Mouse (Mus musculus) fat pad, adult 2 months (tissue): ENCODE data around the gene Agbl4.

ENCODE experiments used
- DNase-seq: peaks from one replicate; pipeline ENCODE4 v3.0.0-alpha.2; 2011; ENCODE audit warnings: low read depth, low spot score; ENCODE audit errors: extremely low read depth

Agbl4 gene

GRCm38 (mm10) chr4:111546009-111546408 is 1148.5 kb downstream of the Agbl4 start:
- DNase-seq = no peak

DNA sequence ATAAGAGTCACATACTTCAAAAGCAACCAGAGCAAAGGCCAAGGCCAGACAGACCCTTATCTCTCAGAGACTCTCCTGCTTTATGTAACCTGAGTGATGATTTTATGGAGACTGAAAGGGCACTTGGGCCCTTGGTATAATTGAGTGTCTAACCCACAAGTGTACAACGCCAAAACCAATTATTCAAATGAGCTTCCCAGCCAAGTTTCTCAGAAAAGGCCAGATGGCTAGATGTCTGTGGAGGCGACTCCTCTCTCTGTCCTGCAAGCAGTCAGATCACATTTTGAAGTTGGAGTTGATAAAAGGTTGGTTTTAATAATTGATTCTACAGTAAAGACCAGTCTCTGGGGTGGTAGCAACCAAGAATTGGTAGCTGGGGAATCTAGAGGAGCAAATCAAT is 1158.0 kb downstream of the Agbl4 start:
- DNase-seq = no peak

- DNase-seq = no peak
These were observed 1179.8 kb downstream of the Agbl4 start for GRCm38 (mm10) chr4:111577087-111577773.

- DNase-seq = no peak
These were observed 1181.8 kb downstream of the Agbl4 start for GRCm38 (mm10) chr4:111579115-111579862.

- no peak for DNase-seq
These were observed 1182.4 kb downstream of the Agbl4 start for GRCm38 (mm10) chr4:111579863-111580224.

DNA sequence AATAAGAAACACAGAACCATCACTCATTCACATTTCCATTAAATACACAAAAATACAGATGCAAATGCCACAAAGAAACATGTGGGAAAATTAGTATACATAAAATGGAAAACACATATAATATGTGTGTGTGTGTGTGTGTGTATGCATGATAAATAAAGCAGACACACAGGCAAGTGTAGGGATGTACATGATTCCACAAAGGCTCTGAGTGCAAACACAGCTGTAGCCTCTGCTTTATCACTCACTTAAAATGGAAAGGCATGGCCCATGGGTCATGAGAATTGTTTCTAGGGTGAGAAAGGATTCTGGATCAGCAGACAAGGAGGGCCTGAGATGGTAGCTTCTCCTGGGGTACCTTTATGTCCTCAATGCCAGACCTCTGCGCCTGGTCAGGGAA is 1182.8 kb downstream of the Agbl4 start:
- no peak for DNase-seq

GRCm38 (mm10) chr4:111583562-111584237 is 1186.2 kb downstream of the Agbl4 start:
- DNase-seq = no peak

- DNase-seq = no peak
These were observed 1186.8 kb downstream of the Agbl4 start for GRCm38 (mm10) chr4:111584286-111584685.

- no peak for DNase-seq
These were observed 1190.8 kb downstream of the Agbl4 start for GRCm38 (mm10) chr4:111588211-111588610.

- DNase-seq = no peak
These were observed 1192.2 kb downstream of the Agbl4 start for GRCm38 (mm10) chr4:111589467-111590170.

DNA sequence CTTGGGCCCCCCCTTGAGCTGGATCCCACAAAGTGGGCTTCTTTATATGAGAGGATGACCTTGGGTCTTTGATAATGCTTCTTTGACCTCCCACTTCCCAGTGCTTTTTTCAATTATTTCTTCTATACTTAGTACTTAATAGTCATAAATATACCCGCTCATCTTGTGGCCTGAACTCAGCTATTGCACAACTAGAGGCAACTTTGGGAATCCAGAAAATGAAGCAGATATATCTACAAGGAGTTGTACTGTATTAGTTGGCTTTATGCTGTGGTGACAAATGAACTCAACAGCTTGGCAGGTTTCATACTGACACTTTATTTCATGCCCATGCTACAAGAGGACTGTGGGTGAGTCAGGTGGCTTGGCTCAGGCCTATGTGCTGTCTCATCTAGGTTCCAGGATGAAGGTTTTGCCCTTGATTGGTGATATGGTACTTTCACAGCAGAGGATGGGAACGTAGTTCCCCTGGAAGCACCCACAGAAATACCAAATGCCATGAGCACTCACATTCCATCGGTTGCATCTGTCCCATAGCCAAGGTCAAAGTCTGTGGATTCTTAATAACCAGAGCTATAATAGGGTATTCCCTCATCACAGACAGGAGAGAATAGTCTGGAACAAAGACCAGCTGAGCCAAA is 1197.3 kb downstream of the Agbl4 start:
- no peak for DNase-seq

DNA sequence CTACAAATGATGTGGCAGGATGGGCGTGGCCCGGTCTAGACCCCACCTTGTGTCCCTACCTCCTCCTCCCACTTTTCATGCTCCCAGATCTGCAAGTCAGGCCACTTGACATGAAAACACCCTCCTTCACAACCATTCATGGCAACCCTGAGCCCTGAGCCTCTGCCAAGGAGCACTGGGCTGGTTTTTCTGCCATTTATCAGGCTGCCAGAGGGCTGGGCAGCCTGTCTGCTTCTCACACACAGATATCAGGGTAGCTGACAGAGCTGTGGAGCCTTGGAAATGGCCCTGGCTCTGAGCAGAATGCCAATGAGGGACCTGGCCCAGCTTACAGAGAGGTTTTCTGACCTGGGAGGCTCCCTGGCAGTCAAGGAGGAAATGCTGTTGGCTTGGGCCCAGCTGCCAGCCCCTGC is 1199.8 kb downstream of the Agbl4 start:
- no peak for DNase-seq

DNA sequence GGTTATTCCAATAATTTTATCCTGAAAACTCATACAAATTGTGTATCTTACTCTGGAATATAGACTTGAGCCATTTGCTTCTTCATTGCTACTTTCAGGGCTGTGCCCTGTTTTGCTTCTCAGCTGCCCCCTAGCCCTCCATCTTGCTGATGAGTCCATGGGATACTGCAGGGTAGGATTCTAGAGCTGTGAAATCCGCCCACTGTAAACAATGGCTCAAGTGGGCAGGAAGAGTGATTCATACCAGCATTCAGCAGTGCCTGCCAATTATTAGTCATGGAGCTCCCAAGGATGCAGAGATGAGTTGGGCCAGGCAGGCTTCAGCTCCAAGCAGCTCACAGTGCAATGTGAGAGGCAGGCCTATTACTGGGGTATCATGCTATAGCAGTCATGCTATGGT is 1200.5 kb downstream of the Agbl4 start:
- DNase-seq = no peak

DNA sequence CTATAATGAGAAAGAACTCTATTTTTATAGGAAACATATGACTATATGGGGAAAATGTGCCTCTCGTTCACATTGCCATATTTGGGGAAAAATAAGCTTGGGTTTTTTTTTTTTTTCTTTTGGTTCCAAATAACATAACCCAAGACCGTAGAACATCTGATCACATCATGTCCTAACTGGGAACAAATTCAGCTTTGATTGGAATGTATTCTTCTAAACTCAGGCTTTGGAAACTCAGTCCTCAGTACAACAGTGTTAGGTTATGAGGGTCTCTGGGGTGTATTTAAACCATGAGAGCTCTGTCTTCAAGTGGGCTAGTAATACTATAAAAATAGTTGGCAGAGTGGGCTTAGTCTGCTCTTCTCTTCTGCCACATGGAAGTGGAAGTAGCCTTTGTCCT is 1205.7 kb downstream of the Agbl4 start:
- DNase-seq = no peak

DNA sequence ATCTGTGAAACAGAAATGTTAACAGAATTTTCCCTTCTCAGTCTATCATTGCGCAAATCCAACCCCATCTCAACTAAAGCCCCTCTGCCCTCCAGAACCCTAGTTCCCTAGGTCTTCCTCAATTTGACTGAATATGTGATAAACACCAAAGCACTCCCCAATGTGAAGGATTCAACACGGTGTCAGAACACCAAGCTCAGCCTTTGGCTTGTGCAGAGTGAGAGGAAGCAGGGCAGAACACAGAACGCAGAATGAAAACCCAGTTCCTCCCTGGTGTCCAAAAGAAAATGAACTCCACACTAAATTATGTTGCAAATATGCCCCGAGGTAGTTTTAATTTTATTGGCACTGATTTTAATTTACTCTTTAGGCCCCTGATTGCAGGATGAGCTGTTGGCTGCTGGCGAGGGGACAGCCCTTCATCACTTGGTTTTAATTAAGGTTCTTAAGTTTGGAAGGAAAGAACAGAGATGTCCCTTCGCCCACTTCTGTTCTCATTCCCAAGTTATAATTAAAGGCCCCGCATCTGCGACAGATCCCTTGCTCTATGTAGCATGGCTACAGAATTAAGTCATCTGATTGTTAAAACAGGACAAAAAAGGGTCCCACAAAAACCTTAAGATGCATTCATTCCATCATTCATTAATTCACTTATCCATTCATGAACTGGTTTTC is 1210.5 kb downstream of the Agbl4 start:
- DNase-seq = no peak

DNA sequence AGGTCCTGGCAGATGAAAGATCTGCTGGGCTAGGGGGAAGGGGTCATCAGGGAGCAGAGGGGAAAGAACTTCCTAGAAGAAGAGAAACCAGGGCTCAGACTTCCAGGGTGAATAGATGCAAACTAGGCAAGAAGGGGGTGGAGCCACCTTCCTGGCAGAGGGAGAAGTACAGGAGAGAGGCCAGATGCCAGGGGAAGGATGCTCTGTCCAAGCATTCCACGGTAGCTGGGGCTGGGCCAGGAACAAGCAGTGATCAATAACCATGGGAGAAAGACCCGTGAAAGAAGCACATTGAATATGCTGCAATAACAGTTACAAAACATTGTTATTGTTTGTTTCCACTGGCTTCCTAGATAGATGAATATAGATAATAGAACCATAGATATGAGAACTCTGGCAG is 1224.4 kb downstream of the Agbl4 start:
- DNase-seq = no peak

- DNase-seq = no peak
These were observed 1227.5 kb downstream of the Agbl4 start for GRCm38 (mm10) chr4:111624914-111625313.

DNA sequence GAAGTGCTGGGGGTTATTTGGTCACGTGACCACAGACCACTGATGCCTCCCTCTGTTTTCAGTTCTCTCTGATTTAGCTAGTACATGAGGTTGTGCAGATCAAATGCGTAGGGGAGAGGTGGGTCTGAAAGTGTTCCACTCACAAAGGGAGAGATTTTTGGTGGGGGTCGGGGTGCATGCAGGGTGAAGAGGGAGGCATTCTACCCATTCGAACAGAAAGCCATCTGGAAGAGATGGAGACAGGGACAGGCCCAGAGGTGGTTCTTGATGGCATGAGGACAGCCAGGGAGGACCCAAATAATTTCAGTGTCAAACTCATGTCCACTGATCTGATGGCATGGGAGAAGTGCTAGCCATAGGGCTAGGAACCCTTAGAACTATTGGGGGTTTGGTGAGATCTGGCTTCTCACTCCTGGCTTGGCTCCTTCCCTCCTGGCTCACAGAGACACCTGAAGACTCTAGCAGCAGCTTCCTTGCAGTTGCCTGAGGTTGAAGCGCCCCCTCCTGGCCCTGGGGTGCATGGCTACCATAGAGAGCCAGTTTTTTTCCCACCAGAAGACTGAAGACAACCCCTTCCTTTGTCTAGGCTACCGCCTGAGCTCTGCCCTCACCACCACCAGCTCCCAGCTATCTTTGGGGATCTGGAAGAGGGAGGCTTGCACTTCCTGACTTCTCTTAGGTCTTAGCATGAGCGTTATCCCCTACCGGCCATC is 1228.8 kb downstream of the Agbl4 start:
- DNase-seq = no peak

DNA sequence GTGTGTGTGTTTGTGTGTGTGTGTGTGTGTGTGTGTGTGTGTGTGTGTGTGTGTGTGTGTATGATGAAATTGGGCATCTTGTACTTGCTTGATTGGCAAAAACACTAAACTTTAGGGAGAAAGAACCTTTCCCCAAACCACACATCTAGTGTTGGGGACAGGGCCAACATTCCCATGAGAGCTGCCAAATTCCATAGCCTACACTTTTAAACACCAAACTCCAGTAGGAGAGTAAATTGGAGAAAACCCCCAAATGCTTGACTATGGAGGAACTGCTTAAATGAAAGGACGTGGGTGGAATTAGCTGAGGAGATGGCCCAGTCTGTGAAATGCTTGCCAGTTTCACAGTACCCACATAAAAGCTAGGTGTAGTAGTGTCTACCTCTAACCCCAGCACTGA is 1235.2 kb downstream of the Agbl4 start:
- DNase-seq = no peak
